Mouse (Mus musculus) kidney, postnatal 25 days (tissue): ENCODE measurements around the gene Ywhag.
A peak's percentile ranks its signal among the peaks of the same experiment; 100 is the strongest.

Experiments
- DNase-seq, 2 experiments: peaks; one replicate each; pipeline ENCODE4 v3.0.0; 2021; ENCODE audit warnings: mixed read lengths in 2 of 2

Gene Ywhag

GRCm38 (mm10) chr5:135934481-135935175 is at the start of gene Ywhag:
Gene Ywhag (minus strand): TSS chr5:135934616.
- peak; percentile 97 to 99 for DNase-seq

- DNase-seq: peak; percentile 62 to 71
These were observed 48.0 kb upstream of the Ywhag start for GRCm38 (mm10) chr5:135982398-135982797.

- no peak for DNase-seq
These were observed 45.5 kb upstream of the Ywhag start, which contains the start of gene Zp3 for GRCm38 (mm10) chr5:135979904-135980303. Gene Zp3 (plus strand): TSS chr5:135980099.

GRCm38 (mm10) chr5:135979381-135979780 is 45.0 kb upstream of the Ywhag start:
- DNase-seq: no peak

- no peak for DNase-seq
These were observed 41.7 kb upstream of the Ywhag start for GRCm38 (mm10) chr5:135975893-135976668.

- no peak for DNase-seq
These were observed 39.9 kb upstream of the Ywhag start, which contains the start of gene Ssc4d for GRCm38 (mm10) chr5:135974365-135974764. Gene Ssc4d (minus strand): TSS chr5:135974531.

GRCm38 (mm10) chr5:135971876-135972275 is 37.5 kb upstream of the Ywhag start:
- DNase-seq: no peak

- no peak for DNase-seq
These were observed 35.8 kb upstream of the Ywhag start for GRCm38 (mm10) chr5:135970247-135970646.

- DNase-seq: peak in 1 of 2 experiments; percentile 77
These were observed 34.4 kb upstream of the Ywhag start for GRCm38 (mm10) chr5:135968781-135969180.

GRCm38 (mm10) chr5:135966866-135967265 is 32.5 kb upstream of the Ywhag start:
- peak in 1 of 2 experiments; percentile 17 for DNase-seq

- DNase-seq: peak; percentile 60 to 82
These were observed 31.1 kb upstream of the Ywhag start for GRCm38 (mm10) chr5:135965501-135965930.

- no peak for DNase-seq
These were observed 28.8 kb upstream of the Ywhag start for GRCm38 (mm10) chr5:135963280-135963627.

- peak; percentile 99 to 100 for DNase-seq
These were observed 28.3 kb upstream of the Ywhag start for GRCm38 (mm10) chr5:135962492-135963279.

GRCm38 (mm10) chr5:135962125-135962491 is 27.7 kb upstream of the Ywhag start:
- DNase-seq: no peak

- DNase-seq: no peak
These were observed 26.7 kb upstream of the Ywhag start for GRCm38 (mm10) chr5:135960909-135961635.

- no peak for DNase-seq
These were observed 25.5 kb upstream of the Ywhag start for GRCm38 (mm10) chr5:135959911-135960310.

GRCm38 (mm10) chr5:135958367-135958766 is 24.0 kb upstream of the Ywhag start:
- DNase-seq: no peak

- peak; percentile 96 to 99 for DNase-seq
These were observed 23.0 kb upstream of the Ywhag start for GRCm38 (mm10) chr5:135957207-135957974.

GRCm38 (mm10) chr5:135956300-135957206 is 22.1 kb upstream of the Ywhag start:
- no peak for DNase-seq

GRCm38 (mm10) chr5:135952830-135953229 is 18.4 kb upstream of the Ywhag start:
- no peak for DNase-seq

GRCm38 (mm10) chr5:135951660-135952059 is 17.2 kb upstream of the Ywhag start:
- no peak for DNase-seq
